Mouse (Mus musculus) liver, embryonic 14.5 days (tissue): Measurements from ENCODE around the gene Ltb.

Experiments used
- CTCF ChIP-seq: IDR thresholded peaks from 2 replicates; pipeline ENCODE4 v1.5.1; 2016; ENCODE audit warnings: antibody characterized with exemption, low read depth, control low read depth
- EP300 ChIP-seq: IDR thresholded peaks from 2 replicates; pipeline ENCODE4 v1.6.1; 2016; ENCODE audit warnings: antibody characterized with exemption, low read depth

GRCm38 (mm10) chr17:35153077-35153476 is 41.2 kb upstream of the Ltb start:
- TF ChIP-seq CTCF = no peak
- no peak for TF ChIP-seq EP300
